Mouse (Mus musculus) layer of hippocampus, adult 9-10 months (tissue): ENCODE measurements at regions not wholly inside any gene's neighbourhood (a gene's known extent, or its start where the extent isn't known, plus 50 kb on each side); places are given as distances from the start of the nearest gene placed in this dataset.
"Not testable (repeated sequence)": the region's sequence is repeated elsewhere in the genome, so short reads cannot be mapped to it uniquely, and the experiment has no call there.

ENCODE experiments used
- DNase-seq: peaks from one replicate; pipeline ENCODE4 v3.0.0; 2022; ENCODE audit warnings: low spot score

- peak; percentile 20 for DNase-seq
These were observed 505.4 kb downstream of the Sema5a start for GRCm38 (mm10) chr15:32749971-32750370.

GRCm38 (mm10) chr15:32751991-32752390 is 507.4 kb downstream of the Sema5a start:
- DNase-seq = no peak

GRCm38 (mm10) chr15:32760141-32760540 is 515.5 kb downstream of the Sema5a start:
- no peak for DNase-seq

- DNase-seq = no peak
These were observed 521.5 kb downstream of the Sema5a start for GRCm38 (mm10) chr15:32766011-32766701.

DNA sequence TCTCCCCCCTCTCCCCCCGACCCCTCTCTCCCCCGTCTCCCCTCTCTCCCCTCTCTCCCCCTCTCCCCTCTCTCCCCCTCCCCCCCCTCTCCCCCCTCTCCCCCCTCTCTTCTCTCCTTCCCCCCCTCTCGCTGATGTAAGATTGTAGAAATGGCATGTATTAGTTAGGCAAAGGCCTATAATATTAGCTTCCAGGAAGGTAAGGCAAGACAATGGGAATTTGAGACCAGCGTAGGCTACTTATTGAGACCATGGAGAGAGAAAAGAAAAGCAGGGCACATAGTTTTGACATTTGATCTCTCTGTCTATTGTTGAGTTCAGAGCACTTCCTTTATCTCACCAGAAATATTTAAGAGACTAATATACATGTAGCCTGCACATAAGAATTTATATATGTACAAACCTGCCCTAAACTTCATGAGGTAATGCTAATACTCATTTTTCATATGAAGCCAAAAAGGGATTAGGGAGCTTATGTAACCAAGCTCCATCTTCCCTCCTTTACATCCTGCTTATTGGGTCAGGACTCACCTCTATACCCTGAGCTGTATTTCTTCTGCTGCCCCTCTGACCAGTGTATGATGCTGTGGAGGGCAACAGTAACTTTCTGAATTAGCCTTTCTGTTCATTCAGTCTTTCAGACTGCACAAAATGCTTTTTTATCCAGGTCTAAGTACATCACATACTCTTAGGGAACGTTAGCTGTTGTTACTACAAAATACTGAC is 522.3 kb downstream of the Sema5a start:
- no peak for DNase-seq

DNA sequence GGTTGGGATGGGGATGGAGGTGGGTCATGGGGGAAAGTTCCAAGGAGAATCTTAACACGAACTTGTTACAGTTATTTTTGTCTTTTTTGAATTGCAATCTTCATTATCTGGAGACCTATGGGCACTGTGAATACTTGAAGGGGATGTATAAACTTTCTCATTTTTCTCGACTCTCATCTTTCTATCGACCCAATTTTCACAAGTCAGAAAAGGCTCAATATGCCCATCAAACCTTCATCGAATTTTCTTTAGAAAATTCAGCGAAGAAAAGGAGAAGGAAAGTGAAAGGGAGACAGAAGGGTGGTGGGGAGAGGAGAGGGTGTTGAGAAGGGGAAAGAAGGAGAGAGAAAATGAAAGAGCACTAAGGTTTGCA is 533.6 kb downstream of the Sema5a start:
- not testable (repeated sequence) for DNase-seq

DNA sequence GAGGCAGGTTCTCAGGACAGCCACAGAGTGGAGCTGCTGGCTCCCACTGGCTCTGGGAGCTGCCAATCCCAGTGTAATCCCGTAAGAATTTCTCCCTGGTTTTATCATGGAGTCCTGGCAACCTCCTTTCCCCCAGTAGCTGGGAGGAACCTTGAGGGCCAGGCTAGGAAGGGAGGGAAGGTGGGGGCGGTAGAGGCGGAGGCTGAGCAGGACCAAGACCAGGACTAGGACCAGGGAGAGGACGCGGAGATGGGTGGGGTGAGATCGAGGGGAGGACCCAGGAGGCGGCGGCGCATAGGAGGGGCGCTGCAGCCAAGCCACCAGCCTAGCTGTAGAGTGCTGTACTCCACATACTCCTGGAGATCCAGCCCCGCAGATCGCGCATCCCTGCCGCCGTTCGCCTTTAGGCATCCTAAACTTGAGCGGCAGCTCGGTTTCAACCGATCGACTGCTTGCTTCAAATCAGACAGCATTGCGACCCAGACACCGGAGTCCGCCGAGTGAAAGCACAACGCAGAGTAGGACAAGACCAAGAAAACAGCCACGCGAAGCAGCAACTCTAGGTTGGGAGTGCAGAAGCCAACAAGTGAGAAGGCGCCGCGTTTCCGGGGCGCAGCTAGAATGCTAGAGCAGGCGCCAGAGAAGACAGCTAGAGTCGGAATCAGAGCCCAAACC is 534.1 kb downstream of the Sema5a start:
- peak; percentile 43 for DNase-seq

GRCm38 (mm10) chr15:32779274-32779615 is 534.6 kb downstream of the Sema5a start:
- not testable (repeated sequence) for DNase-seq

GRCm38 (mm10) chr15:32781609-32782008 is 537.0 kb downstream of the Sema5a start:
- not testable (repeated sequence) for DNase-seq

DNA sequence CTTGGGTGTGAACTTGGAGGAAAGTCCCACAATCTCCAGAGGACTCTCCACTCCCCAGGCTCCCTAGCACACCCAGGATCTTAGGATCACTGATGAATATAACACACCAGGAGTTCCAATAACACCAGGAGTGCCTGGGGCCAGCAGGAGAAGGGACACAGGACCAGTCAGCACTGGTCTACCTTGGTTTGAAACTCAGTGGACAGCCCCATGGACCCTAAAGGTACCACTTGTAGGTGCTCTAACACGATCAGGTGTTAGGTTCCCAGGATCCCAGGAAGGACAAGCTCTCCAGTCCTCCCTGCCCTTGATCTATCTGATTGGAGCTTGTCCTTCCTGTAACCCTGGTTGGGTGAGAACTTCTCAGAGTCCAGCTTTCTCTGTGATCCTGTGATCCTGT is 554.6 kb downstream of the Sema5a start:
- no peak for DNase-seq

GRCm38 (mm10) chr15:32810849-32811632 is 566.4 kb downstream of the Sema5a start:
- no peak for DNase-seq

DNA sequence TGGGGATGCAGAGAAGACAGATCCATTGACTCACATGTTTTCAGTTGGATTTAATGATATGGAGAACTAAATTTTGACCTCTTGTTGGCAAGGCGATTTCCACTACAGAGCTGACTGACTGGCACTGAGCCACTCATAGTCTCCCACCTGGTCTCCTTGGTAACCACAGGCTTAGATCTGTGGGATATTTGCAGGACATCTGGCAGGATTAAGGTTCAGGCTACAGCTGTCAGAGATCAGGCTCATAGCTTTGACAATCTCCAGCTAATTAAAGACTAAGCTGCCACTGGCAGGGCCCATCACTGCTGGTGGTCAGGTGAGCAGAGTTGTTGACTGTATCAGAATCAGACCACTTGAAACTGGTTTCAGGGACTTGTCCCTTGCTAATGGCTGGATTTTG is 595.4 kb downstream of the Sema5a start:
- DNase-seq = no peak
